Mouse (Mus musculus): ENCODE measurements at regions not wholly inside any gene's neighbourhood (a gene's known extent, or its start where the extent isn't known, plus 50 kb on each side); places are given as distances from the start of the nearest gene placed in this dataset.

DNA sequence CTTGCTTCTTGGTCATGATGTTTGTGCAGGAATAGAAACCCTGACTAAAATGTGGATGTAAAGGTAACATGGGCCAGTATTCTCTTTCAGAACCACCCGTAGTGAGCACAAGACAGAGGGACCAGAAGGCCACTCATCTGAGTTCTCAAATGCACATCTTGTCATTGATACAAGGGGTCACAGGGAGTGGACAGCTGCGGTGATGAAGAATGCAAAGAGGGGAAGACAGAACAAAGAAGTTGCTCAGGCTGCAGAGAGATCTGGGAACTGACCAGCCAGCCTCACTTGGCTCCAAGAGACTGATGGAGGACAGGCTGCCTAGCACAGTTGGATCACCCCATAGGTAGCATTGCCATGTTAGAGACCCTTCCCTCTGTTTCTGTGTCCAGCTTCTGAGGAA is 181.1 kb downstream of the Xxylt1 start:
- no peak for TF ChIP-seq CTCF (conservative IDR thresholded peaks at IDR 0.05; ENCODE audit: low read length)
- no peak for TF ChIP-seq NANOG (IDR thresholded peaks at IDR 0.05; ENCODE audit: borderline replicate concordance, low read length)
